Mouse (Mus musculus): ENCODE data around the gene Litaf.
A peak's percentile ranks its signal among the peaks of the same experiment; 100 is the strongest.

The Litaf gene

DNA sequence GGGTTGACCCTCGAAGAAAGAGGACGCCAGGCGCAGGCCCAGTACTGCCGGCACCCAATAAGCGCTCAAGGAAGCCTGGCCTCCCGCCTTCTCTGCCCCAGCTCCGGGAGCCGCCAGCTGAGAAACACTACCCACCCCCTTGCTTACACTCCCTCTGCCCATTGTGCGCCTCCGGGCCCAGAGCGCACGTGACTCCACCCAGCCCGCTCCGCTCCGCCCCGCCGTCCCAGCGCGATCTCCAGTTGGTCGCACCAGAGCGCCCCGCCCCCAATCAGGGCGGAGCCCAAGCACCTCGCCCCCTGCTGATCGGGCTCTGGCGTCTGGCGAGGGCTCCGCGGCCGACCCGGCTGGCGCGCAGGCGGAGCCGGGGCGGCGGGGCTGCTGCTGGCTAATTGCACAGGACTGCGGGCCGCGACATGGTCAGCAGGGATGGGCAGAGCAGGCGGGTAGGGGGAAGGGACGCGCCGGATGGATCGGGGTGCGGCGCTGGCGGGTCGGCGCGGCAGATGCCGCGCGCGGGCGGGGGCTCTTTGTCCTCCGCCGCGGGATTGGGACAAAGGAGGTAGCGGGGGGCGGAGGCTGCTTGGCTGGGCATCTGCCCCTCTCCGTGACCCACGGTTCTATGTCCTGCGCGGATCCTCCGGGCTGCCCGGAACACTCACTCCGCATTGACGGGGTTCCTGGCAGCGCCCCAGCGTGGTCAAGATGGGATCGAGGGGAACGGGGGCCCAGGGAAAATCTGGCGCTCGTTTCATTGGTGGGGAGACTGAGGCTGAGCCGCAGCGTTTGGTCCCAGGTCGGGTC lies at the start of gene Litaf:
Gene Litaf (minus strand): TSS at position 129 of the 804 bp plus-strand sequence.
- DNase-seq (ENCODE audit: low spot score in 2 of 2) = peak; percentile 87 to 94

DNA sequence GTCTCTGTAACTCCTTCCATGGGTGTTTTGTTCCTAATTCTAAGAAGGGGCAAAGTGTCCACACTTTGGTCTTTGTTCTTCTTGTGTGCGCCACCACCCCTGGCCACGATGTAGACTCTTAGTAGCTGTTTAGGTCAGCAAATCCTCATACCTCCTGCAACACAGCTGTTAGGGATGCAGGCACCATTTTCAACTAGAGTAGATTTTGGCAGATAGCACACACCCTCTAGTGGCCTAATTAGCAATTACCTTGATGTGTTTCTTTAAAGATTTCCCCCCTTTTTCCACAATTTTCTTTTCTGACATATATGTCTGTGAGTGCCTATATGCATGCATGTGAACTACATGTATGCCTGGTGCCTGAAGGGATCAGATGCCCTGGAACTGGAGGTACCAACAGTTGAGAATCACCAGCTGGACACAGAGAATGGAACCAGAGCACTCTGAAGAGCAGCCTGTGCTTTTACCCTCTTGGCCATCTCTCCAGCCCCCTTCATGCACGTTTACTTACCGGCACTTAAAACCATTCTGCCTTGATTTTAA lies 43.3 kb upstream of the Litaf start:
- no peak for DNase-seq (ENCODE audit: low spot score in 2 of 2)

DNA sequence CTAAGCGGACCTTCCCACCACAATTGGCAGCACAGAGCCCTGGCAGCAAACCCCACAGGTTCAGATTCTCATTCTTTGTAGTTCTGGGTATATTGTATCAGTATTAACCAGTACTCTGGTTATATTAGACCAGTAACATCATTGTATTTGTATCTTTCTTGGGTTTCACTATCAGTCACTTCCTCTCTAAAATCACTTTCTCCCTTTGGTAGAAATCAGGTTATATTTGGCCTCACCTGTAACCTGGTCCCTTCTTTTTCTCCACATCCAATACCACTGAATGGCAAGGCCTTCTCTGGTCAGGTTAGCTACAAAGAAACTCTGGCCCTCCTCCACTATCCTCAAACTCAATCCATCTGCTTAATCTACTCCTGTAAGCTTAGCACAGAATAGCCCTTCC lies 38.9 kb upstream of the Litaf start:
- no peak for DNase-seq (ENCODE audit: low spot score in 2 of 2)

DNA sequence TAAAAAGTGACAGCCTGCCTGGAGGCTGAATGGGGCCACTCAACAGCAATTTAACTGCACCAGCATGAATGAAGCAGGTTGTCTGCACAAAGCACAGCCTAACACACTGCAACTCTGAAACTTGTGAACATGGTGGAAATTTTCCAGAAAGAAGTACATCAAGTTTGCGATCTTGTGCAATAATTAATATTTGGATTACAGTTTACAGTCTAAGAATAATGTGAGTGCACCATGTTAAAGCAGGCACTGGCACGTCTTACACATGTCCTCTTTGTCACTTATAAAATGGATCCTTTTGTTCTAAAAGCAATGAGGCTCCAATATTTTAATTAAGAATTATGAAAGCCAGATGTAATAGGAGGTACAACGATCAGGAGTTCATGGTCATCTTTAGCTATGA lies 31.3 kb upstream of the Litaf start:
- no peak for DNase-seq (ENCODE audit: low spot score in 2 of 2)

DNA sequence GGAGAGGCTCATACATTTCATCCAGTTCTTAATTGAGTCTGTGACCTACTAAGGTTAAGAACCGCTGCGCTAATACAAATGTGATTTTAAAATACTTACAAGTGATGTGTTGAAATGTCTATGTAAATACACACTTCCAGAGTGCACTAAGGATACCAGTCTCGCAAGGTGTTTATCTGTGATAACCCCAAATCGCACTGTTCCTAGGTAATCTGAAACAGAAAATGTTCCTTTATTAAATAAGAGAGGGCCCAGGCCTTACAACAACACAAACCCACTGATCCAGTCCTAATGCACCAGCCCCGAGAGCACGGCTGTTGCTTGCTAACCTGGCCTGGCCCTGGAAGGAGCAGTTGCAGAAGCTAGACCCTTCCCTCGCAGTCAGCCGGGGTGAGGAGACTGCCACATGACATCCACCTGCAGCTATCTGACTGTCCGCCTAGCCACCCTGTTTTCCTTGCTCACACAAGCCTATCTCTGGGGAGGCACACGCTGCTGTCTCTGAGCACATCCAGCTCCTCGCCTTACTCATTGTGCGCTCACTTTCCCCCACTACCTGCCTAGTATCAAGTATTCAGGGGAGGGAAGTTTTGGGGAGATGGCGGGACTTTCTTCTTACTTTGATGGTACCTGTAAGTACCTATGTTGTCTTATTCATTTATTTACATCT lies 27.9 kb upstream of the Litaf start:
- no peak for DNase-seq (ENCODE audit: low spot score in 2 of 2)

DNA sequence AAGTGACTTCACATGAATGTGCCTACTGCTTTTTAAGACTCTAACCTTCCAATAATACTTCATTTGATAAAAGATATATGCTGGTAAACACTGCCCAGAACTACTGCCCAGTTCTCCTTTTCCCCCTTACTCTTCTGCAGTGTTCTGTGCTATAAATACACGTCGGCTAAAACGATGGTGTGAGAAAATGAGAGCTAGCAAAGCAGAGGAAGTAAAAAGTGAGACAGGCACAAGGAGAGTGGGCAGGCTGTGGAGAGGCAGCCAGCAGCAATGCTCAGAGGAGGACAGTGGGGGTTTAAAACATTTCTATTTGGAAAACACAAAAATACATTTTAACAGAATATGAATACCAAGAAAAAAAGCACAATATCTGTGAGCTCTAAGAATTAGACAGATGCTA lies 26.6 kb upstream of the Litaf start:
- DNase-seq (ENCODE audit: low spot score in 2 of 2) = no peak

DNA sequence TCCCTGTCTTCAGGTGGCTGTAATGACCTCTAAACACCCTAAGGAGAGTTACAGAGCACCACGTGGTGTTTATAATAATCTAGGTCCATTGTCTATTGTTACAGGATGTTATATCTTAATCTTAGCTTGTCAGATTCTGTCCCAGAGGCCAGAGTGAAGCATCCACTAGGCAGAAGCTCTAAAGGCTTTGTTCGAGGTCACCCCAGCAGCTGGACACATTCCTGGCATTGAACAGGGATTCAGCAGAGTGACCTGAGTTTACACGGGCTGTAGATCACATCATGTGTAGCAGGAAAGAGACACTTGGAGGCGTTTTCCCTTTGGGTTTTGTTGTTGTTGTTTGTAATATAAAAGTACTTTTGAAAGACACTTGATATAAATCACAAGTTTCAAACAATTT lies 26.1 kb upstream of the Litaf start:
- no peak for DNase-seq (ENCODE audit: low spot score in 2 of 2)

DNA sequence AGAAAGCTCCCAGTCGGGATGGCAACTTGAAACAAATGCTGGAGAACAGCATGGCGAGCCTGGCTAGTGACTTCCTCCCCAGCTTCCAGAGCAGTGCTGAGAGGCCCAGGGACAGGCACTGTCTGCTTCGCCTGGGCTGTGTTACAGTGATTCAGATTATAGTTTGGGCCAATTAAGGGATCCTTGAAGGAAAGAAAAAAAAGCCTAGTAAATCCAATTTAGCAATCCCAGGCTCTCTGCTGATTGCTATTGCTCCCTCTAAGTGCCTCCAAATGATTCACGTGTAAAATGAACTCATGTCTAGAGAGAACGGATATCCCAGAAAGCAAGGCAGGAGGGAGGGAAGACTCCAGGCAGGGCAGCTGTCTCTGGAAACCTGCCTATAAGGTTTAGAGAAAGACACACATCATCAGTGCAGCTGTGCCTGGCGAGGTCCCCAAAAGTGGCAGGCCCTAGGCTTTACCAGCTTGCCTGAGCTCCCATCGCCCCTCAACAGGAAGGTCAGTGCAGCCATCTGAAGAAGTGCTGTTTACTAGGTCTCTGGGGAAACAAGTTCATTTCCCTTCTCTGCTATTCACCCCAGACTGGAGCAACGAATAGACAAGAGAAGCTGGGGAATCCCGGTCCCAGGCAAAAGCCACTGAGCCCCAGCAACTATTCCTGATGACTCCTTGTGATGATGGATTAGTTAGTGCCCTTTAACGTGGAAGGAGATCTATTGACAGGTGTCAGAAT lies 25.0 kb upstream of the Litaf start:
- DNase-seq (ENCODE audit: low spot score in 2 of 2) = no peak

DNA sequence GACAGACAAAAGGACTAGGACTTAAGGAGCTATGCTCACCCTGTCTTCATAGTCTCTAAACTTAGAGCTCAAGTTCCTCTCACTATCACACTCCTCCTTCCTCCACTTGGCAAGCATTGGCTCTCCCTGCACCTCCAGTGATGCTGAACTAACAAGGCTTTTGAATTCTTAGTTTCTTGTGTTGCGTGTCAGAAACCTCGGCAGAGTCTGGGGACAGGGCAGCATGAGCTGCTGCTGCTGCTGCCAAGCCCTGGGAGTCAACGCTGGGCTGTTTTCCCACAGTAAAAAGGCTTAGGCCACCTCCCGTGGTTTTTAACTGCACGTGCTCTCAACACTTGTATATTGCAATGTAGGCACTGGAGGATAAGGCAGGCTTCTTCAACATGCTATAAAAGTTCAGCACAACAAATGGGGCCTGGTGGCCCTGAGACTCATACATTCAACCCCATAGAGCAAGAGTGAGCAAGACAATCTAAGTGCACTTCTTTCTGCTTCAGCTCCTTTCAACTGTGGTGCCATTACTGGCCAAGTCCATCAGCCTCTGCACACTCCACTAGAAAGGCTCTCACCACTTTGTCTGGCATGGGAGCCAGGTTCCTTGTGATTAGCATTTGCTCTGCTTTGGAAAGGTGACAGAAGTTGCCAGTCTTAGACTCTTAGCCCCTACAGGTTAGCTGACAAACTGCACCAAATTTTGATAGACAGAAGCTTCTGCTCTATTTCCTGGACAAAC lies 21.1 kb upstream of the Litaf start:
- no peak for DNase-seq (ENCODE audit: low spot score in 2 of 2)

DNA sequence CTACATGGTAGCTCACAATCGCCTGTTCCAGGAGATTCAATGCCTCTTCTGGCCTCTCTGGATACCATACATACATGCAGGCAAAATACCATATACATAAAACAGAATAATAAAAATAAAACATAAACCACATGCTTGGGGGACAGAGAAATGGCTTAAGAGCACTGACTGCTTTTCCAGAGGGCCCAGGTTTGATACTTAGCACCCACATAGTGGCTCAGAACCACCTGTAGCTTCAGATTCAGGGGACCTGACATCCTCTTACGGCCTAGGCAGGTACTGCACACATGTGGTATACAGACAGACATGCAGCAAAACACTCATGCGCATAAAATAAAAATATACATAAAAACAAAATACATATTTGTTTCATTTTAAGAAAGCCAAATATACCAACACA lies 20.3 kb upstream of the Litaf start:
- DNase-seq (ENCODE audit: low spot score in 2 of 2) = no peak

DNA sequence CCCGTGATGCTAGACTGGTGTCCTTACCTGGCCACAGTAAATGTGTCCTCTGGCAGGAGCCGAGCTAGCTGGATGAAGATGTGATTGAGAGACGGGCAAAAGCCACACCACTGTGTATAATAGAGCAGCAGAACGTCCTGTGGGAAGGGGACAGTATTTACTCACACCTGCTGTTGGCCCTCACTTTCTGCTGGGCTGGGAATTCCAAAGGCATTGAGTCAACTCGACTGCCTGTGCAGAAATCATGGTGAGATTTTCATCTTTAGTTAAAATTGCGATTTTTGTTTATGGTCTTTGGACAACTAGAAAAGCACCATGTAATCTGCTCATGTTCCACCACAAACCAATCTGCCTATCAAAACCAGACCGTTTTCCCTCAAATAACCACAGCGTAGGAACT lies 18.2 kb upstream of the Litaf start:
- DNase-seq (ENCODE audit: low spot score in 2 of 2) = no peak

DNA sequence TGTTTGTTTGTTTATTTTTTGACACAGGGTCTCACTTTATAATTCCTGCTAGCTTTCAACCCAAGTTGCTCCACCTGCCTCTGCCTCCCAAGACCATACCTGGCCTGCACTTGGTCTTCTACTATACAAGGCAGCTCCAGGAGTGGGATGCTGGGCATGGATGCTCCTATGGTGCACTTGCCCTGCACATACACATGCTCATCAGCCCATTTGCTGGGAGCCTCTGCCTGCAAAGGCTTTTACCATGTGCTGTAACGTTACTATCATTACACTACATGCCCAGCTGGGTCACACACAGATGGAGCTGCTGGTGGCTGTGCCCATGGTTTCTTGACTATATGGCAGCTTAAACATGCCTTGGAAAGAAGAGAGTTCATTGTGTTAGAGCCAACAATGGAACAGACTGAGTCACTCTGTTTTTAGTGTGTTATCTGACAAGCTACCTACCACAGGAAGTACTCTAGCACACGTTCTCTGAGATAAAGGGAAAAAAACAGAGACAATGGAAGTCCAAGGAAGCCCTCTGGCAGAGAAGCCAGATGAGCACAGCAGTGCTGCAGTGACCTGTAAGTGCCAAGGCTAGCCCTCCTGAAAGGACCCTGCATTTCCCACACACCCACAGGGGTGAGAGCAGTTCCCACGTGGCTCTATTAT lies 12.4 kb upstream of the Litaf start:
- DNase-seq (ENCODE audit: low spot score in 2 of 2) = no peak

DNA sequence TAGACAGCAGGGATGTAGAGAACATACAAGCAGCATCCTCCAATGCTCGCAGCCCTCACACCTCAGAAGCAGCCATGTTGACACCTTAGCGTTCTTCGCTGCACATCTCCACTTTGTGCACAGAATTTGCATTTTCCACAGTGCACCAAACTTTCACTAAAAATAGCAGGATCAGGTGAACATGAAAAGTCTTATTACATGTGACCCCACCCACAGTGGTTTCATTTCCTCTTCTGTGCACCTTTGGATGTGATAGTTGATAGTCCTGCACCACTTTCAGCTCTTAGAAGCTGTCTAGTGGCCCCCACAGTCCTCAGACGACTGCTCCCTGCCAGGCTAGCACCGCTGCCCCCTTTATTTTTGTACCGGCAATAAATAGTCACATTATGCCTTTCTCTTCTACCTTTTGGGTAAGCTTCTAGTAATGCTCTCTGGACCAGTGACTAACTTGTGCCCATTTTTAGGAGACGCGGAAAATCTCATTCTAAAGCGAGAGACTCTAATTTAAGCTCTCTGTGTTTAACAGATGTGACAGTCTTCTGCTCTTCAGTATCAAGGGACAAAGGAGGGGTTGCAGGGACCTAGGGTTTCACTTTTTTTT lies 11.7 kb upstream of the Litaf start:
- peak in 1 of 2 experiments; percentile 53 for DNase-seq (ENCODE audit: low spot score in 2 of 2)

DNA sequence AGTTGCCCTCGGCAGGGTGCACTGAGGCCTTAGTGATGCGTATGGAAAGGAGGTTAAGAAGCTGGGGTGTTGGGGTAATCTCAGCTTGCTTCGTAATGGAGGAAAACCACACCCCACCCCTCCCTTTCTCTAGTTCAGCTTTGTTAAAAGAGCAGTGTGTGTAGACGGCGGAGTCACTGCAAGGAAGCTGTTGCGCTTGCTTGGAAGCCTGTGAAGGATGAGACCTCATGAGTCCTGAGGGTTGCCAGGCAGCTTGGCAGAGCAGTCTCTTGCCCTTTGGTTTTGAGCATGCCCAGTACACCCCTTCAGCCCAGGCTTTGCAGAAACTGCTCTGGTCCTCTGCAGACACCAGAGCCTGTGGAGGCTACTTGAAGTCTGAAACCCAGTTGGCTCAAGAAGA lies 7.1 kb upstream of the Litaf start:
- DNase-seq (ENCODE audit: low spot score in 2 of 2) = no peak

DNA sequence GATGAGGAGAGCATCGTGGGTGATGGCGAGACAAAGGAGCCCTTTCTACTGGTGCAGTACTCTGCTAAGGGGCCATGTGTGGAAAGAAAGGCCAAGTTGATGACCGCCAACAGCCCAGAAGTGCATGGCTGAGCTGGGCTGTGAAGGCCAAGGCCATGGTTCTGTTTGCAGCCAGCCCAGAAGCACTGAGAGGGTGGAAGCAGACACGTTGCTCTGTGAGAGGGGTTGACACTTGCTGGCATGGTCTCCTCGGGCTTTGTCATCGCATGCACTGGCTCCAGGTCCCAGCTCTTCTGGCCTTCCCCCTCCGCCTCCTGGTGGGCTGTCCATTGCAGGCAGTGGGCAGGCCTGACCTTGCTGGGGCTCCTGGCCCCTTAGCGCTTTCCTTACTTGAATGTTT lies 6.5 kb upstream of the Litaf start:
- DNase-seq (ENCODE audit: low spot score in 2 of 2) = no peak

DNA sequence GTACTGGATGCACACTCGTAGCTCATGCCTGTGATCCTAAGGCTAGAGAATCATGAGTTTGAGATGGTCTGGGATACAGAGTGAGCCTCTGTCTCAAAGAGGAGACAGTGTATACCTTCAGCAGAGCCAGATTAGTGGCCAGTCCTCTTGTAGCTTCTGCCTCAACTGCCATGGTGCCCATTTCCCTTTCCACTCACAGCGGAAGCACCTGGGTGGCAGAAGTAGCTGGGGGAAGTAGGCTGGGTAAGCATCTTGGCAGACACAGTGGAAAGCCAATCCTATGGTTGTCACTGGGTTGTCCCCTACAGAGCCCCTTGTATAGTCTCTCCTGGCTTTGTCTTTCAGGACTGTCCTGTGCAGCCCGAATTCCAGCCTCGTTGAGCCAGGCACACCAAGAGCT lies 5.9 kb upstream of the Litaf start:
- no peak for DNase-seq (ENCODE audit: low spot score in 2 of 2)

DNA sequence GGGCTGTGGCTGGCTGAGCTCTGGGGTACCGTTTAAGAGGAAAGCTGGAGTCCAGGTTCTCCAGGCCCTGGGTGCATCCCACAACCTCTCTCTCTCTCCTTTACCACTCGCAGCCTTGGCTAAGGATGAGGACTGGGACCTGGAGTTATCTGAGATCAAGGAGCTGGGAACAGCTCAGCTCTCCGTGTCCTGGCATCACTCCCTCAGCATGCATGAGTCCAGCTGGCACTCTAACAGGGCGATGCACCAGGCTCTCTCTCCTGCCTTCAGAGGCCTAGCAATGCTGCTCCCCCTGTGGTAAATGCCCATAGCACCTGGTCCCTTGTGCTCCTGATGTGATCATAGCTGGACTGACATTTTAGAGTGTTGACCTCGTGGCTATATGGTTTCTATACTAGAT lies 5.2 kb upstream of the Litaf start:
- no peak for DNase-seq (ENCODE audit: low spot score in 2 of 2)

DNA sequence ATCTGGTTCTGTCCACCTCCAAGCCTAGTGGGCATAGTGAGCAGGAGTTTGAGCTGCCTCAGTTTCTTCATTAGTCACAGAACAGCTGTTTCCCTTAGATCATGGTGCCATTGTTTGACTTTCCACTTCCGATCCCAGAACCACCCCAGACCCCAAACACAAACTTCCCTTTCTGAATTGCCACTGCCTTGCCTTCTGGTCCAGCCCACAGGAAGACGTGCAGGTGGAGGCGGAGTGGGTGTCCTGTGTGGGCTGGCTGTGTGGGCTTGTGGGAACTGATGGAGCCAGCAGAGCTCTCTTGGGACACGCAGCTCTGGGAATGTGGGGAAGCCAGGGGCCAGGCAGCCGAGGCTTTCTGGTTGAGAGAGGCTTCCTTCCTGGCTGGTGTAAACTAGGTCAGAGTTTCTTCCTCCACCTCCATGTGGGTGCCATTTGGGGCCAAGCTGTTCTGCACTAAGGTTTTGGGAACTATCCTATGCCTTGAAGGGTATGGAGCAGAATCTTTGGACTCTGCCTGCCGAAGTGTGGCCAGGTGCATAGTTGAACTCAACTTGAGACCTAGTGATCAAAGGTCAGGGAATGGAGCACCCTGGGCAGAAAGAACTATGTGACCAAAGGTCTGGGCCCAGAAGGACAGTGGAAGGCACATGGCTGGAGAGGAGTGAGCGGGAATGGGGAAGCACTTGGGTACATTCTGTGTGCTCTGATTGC lies 3.9 kb upstream of the Litaf start:
- no peak for DNase-seq (ENCODE audit: low spot score in 2 of 2)

DNA sequence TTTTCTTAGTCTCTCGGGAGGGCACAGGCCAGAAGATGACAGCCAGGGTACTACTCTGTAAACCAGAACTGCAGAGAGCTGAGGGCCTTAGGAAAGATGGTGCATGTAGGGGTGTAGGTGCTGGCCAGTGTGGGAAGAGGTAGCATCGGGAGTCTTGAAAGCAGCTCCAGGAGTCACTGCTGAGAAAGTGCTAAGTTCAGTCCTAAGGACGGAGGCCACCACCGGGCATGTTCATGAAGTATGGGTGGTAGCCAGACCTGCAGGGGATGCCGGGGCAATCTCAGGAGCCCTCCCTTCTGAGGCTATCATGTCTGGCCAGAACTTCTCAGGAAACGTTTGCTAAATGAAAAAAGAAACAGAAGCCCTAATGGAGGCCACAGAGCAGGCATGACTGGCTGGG lies 3.3 kb upstream of the Litaf start:
- no peak for DNase-seq (ENCODE audit: low spot score in 2 of 2)

DNA sequence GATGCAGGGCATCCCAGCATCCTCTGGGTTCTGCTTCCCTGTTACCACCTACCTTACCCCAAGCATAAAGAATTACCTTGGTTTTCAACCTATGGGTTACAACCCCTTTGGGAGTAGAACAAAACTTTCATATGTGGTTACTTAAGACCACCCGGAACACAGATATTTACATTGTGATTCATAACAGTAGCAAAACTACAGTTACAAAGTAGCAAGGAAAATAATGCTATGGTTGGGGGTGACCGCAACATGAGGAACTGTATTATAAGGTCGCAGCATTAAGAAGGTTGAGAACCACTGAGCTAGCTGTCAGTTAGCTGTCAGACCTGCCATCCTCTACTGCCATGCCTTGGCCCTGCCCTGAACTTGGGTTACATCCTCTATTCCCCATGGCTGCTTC lies 2.7 kb upstream of the Litaf start:
- no peak for DNase-seq (ENCODE audit: low spot score in 2 of 2)

Data from spleen, postnatal 14 days (tissue).